Mouse (Mus musculus) adrenal gland, postnatal 4 days (tissue): Measurements from ENCODE around the gene Gm5580. TPM values are rescaled to one million over a fixed set of nuclear protein-coding genes. Genes with fewer than 3 reads are reported as not detected.
"Not testable (repeated sequence)": the region's sequence is repeated elsewhere in the genome, so short reads cannot be mapped to it uniquely, and the experiment has no call there.

Experiments
- DNase-seq, 2 experiments: peaks; one replicate each; pipeline ENCODE4 v3.0.0; 2021 to 2022; ENCODE audit warnings: low spot score in 2 of 2, mixed read lengths in 2 of 2
- long read RNA-seq, 2 experiments: library from polyadenylated mRNA; stranded (forward); transcript quantifications; one replicate each; pipeline ENCODE4 v2.0.0; 2021
- total RNA-seq, 2 experiments: library from RNA; stranded (reverse); gene quantifications; 2 replicates each; pipeline ENCODE4 v1.2.3; 2021

Gene Gm5580
- 1 to 10 TPM; 4.0 to 5.7 TPM for total RNA-seq
- long read RNA-seq, experiment 1 = 0 reads
- long read RNA-seq, experiment 2 = 0 reads

DNA sequence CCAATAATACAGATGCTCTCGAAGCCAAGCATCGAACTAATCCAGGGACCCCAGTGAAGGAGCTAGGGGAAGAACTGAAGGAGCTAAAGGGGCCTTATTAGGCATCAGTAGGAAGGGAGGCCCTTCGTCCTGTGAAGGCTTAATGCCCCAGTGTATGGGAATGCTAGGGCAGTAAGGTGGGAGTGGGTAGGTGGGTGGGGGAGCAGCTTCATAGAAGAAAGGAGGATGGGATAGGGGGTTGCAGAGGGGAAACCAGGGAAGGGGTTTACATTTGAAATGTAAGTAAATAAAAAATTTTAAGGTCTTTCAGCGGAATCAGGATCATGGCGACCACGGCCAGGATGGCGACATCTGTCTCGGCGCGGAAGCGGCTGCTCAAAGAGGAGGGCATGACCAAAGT is at the start of gene Gm5580:
Gene Gm5580, plus strand, starts transcription at position 301 of the 400 bp plus-strand sequence.
- DNase-seq = not testable (repeated sequence)

DNA sequence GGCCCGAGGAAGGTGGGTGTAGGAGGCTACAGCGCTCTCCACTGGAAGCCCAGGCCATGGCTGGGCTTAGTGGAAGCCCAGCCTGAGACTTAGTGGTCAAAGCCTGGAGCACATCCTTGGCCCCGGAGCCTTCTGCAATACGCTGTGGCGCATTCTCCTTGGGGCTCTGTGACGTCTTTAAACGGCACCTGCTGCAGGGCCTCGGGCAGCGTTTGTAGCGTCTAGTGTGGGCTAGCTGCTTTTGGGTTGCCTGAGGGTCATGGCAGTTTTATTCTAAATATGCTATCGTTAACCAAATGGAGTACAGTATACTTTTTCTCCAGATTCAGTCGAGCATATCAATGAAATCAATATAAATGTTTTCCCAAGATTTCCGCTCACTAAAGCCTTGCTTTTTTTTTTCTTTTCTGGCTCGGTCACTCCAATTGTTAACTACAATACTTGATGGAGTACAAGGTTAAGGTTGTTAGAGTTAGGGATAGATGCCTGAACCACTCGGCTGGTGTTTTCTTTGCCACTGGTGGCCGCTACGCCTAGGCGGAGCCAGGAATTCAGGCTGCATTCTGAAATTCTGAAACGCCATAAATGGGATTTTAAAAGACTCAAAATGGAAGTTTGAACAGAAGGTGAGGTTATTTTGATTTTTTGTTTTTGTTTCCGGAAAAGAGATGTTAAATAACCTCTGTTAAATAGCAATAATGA is 44.5 kb upstream of the Gm5580 start, which contains the start of gene Olfr212:
Gene Olfr212, plus strand, starts transcription at position 215 of the 702 bp plus-strand sequence.
- not testable (repeated sequence) for DNase-seq

DNA sequence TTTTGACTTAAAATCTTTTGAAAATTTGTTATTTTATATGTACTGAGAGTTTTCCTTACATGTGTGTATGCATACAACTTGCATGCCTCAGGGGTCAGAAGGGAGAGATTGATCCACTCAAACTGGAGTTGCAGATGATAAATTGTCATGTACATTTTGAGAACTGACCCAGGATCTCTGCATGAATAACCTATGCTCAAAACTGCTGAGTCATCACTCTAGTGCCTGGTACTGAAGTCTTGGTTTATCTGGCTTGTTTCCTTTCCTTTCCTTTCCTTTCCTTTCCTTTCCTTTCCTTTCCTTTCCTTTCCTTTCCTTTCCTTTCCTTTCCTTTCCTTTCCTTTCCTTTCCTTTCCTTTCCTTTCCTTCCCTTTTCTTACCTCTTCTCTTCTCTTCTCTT is 36.1 kb upstream of the Gm5580 start:
- DNase-seq = no peak

DNA sequence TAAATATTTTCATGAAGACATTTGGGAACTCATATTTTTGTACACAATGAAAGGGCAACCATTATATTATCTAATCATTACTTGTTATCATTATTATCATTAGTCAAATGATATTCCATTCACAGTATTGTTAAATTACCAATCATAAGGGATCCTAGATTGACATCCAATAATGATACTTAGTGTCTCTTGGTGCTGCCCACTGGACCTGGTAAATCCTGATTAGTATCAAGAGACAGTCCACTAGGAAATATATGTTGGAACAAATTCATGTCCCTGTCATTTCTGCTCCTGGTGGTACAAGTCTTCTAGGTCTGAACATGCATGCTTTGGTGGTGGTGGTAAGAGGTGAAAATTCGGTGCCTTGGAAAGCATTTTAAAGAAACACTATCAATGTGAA is 12.8 kb upstream of the Gm5580 start, which contains the start of gene Olfr213:
Gene Olfr213, plus strand, starts transcription at position 301 of the 400 bp plus-strand sequence.
- no peak for DNase-seq

DNA sequence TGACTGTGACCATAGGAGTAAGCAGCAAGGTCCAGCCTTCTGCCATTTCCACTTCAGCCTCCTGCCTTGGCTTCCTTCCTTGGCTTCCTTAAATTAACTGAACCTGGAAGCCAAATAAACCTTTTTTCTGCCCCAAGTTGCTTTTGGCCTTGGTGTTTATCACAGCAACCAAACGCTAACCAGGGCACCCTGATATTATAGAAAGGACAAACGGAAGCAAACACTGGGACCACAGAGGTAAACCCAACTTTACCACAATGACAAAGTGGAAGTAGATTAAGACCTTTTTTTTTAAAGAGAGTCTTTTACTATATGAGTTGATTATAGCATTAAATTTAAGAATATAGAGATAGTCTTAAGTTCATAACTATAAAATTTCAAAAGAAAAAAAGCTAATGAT is 8.4 kb upstream of the Gm5580 start:
- DNase-seq = no peak

DNA sequence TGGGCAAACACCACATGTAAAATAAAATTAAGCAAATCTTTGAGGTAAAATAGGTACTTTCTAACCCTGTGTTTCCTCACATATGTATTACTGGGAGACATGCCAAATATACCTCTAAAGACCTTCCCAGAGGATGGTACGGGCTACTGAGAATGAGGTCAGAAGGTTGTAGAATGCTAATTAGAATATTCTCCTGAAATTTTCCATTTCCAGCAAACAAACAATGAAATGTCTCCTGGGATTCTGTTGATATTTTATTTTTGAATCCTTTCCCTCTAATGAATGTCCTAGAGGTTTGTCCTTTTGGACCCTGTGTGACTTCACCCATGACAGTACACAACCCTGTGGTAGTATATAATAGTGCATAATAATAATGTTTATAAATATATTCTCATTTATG is 3.0 kb downstream of the Gm5580 start, which contains the start of gene Olfr214:
Gene Olfr214, plus strand, starts transcription at position 301 of the 400 bp plus-strand sequence.
- DNase-seq = no peak

DNA sequence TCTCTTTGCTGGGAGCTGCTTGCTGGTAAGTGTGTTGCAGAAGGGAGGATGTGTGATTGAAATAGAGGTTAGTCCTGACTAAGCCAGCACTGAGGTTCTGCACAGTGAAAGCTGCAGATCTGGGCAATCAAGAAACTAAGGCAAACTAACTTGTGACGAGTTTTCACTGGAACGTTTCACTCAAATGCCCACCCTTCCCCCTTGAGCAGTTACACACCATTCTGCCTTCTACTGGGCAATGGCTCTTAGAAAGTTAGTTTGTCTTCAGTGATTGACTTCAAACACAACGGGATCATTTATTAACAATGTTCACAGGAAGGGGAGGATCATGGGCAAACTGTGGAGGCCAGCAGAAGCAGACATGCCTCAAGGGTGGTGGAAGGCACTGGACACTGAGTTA is 4.0 kb downstream of the Gm5580 start:
- no peak for DNase-seq

DNA sequence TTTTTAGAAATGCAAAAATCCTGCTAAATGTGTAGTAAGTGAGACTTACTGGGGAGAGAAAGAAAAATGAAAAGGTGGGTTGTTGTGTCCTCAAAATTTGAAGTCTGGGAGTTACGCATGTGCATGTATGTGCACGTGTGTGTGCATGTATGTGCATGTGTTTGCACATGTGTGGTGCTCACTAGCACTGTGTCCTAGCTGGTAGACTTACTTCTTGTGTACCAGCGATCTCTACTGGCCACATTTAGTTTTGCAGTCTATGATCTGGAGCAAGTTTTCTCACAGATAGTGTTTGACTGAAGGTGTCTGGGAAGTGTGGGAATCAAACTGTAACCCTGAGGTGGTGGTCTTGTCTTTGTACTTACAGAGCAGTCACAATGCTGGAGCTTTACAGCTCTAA is 18.9 kb downstream of the Gm5580 start:
- no peak for DNase-seq

DNA sequence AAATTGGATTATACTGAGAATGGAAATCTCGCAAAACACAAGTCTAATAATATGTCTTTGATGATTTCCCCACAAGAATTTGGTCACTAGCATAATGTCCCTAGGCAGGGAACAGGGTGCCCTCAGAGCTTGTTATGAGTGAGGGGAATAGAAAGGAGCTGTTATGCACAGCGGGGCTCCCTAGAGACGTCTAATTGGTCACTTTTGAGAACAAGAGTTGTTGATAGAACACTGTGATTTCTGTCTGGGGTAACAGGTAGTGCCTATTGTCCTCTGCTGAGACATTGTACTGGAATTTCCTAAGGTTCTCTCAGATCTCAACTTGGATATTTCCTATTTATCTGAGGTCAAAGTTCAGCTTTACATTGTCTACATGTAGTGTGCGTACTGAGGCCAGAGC is 33.2 kb downstream of the Gm5580 start, which contains the start of gene Olfr215:
Gene Olfr215, minus strand, starts transcription at position 101 of the 400 bp plus-strand sequence.
- no peak for DNase-seq

DNA sequence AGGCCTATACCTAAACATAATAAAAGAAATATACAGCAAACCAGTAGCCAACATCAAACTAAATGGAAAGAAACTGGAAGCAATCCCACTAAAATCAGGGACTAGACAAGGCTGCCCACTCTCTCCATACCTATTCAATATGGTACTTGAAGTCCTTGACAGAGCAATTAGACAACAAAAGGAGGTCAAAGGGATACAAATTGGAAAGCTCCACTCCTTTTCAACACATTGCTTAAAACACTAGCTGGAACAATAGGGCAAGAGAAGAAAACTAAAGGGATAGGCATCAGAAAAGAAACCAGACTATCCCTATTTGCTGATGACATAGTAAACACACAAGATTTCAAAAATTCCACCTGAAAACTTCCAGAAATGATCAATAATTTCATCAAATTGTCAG is 50.0 kb downstream of the Gm5580 start:
- DNase-seq = not testable (repeated sequence)

Other genes with a start within 250 kb of the Gm5580 start
- gene March8, start 213.1 kb upstream of the Gm5580 start, total RNA-seq = 10 to 100 TPM; 80.1 to 98.6 TPM
- gene Alox5, start 90.0 kb upstream of the Gm5580 start, total RNA-seq = 1 to 10 TPM; 1.1 to 3.5 TPM
- not detected for gene Olfr211, start 62.0 kb upstream of the Gm5580 start, total RNA-seq
- under 1 TPM in 1 of 2 experiments, not detected in 1; 0.17 TPM for gene Olfr212, start 44.6 kb upstream of the Gm5580 start, total RNA-seq
- gene Olfr213, start 12.7 kb upstream of the Gm5580 start, total RNA-seq = not detected
- not detected for gene Olfr214, start 3.1 kb downstream of the Gm5580 start, total RNA-seq
- not detected for gene Olfr215, start 33.1 kb downstream of the Gm5580 start, total RNA-seq
- 10 to 100 TPM; 32.3 to 37.3 TPM for gene Zfp422, start 77.9 kb downstream of the Gm5580 start, total RNA-seq
- gene Depp1, start 99.5 kb downstream of the Gm5580 start, total RNA-seq = 10 to 100 TPM in 1 of 2 experiments, 1 to 10 TPM in 1; 7.1 to 13.3 TPM
- 1 to 10 TPM; 5.7 to 7.7 TPM for gene Rassf4, start 122.8 kb downstream of the Gm5580 start, total RNA-seq
- 1 to 10 TPM in 1 of 2 experiments, under 1 TPM in 1; 0.59 to 4.6 TPM for gene Tmem72, start 165.8 kb downstream of the Gm5580 start, total RNA-seq